Mouse (Mus musculus) 3134 (cell line): ENCODE measurements at regions not wholly inside any gene's neighbourhood (a gene's known extent, or its start where the extent isn't known, plus 50 kb on each side); places are given as distances from the start of the nearest gene placed in this dataset.

ENCODE experiments used
- DNase-seq: peaks from one replicate; pipeline ENCODE4 v3.0.0-alpha.2; 2011; ENCODE audit warnings: low spot score; ENCODE audit not compliant: insufficient read length; ENCODE audit errors: extremely low read depth

DNA sequence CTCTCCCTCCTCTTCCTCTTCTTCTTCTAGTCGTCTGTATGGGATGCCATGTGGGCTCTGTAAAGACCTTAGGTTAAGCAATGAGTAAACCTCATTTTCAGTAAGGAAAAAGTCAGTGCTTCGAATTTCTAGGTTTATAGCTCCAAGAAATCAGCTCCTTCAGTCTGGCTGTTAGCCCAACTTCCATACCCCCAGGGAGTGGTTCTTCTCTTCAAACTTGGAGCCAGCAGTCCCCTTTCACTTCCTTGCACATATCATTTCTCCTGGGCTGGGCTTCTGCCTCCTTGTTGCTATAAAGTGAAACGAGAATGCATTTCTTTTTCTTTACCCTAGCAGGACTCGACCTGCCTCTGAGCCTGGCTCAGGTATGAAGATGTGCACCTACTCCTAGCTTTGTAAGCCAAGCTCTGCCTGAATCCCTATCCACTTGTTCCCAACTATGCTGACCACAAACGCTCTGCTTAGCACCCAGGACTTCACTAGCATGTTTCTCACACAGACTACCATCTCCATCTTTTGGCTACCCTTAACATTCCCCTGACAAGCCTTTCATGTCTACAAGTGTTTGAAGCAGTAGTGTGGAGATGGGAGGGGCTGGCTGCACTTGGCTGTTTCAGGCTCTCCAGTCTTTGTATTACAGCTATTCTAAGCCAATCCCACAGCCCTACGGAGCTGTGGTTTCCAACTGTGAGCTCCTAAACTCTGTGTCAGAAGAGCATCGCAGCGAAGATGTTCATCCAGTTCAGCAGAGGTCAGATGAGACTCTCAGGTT is 243.8 kb upstream of the Tprg start:
- DNase-seq: peak; percentile 56

DNA sequence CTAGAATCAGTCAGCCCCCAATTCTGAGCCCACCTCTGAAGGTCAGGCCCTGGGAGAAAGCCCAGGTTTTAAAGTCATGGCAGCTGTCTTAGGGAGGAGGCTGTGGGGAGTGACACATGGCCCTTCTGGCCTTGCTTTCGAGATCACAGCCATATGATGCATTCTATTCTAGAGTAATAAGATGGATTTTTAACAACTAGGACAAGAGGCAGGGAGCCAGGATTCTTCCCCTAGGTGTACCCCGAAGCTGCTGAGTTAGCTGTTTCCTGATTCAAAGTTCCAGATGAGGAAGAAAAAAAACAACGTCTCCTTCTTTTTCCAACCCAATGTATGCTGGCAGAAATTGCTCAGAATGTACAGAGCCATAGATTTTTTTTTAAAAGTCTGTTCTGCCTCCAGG is 242.0 kb upstream of the Tprg start:
- DNase-seq: no peak

DNA sequence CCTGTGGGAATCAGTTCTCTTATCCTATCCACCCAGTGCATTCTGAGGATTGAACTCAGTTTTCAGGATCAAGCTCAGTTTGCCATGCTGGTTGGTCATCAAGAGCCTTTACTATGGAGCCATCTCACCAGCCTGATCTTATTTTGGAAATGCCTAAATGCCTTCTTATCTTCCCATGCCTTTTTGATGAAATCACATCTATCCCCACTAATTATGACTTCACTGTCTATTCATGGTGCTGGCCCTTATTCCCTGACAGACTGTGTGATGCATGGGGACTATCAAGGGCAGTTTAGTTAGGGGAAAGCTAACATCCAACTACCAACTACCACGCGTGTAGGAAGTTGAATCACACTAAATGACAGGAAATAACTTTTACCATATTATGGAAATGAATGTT is 238.9 kb upstream of the Tprg start:
- DNase-seq: no peak

DNA sequence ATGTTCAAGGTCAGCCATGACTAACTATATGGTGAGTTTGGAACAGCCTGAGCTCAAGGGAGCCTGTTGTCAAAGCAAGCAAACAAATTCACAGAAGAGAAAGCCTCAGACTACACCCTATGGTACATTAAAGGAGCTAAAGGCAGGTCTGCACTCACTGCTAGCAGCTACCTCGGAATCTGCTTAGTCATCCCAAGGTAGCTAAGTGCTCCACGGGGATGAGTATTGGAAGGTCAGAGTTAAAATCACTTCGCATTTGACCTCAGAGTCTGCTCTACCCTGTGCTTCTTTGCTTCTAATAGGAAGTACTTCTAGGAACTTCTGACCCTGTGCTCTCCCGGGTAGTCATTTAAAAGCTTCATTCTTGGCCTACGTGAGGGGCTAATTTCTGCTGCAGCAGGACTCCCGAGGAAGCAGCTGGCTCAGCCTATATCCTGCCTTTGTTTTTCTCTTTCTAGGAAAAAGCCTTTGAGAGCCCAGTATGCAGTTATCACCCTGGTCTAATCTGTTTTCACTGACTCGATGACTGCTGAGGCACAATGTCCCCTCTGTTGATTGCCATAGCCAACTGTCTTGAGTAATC is 236.6 kb upstream of the Tprg start:
- no peak for DNase-seq

DNA sequence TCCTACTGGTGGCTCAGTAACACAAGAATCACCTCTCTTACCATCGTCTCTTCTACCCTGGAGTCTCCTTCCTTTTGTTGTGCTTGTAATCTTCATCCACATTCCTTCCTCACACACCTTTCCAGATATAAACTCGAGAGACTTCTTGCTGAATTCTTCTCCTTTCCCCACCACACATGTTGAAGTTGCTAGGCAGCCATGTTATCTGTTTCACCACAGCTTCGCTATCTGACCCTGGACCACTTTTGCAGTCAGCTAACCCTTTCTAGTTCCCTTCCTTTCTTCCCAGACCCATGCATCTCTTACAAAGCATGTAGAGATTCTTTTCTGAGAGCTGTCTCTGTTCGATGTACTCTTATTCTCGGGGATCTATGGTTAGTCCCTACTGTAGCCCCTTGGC is 235.6 kb upstream of the Tprg start:
- no peak for DNase-seq

DNA sequence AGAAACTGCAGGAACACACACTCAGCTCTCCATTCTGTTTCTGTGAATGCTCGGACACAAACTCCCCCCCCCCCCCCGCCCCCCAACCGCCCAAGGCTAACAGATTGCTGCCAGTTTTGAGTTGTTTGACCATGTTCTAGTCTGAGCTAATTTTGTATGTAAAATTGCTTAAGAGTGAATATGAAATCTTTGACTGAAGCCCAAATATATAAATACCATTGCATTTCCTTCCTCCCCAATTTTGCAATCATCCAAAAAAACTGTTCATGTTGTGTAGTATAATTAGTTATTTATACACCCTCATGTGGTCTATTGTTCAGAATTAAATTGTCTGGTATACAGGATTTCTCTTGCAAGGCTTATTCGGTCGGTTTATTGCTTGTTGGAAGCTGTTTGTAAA is 234.2 kb upstream of the Tprg start:
- DNase-seq: no peak

DNA sequence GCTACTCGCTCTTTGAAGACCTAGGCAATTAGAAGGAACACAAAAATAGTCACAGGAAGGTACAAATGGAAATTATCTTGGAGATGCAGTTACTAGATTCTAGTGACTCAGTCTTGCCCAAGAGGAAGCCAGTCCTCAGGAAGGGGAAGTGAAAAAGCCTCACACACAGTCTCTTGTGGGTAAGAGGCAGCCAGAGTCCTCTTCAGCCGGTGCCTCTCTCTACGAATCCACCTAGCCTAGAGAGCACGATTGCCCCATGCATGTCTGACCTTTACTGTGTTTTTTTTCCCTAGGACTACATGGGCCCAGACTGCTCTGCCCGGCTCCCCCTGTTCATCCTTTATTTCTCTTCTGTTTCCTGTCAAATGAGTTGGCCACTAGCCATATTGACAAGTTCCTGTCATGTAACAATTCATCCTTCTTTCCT is 233.7 kb upstream of the Tprg start:
- DNase-seq: no peak

DNA sequence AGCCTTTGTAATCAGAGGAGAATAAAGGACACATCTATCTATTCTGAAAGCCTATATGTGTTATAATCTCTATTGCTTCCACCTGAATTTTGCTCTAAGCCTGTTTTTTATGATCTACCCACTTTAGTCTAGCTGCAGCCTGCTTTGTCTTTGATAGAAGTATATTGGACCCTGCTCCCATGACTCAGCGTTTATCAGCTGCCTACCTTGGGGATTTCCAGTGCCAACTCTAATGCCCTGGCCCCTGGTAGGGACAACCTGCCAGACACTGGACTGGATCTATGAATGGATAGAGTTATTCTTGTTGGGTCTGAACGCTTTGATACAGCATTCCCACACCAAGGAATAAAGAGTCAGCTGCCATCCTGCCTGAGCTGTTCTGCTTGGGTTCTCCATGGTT is 232.3 kb upstream of the Tprg start:
- DNase-seq: no peak

DNA sequence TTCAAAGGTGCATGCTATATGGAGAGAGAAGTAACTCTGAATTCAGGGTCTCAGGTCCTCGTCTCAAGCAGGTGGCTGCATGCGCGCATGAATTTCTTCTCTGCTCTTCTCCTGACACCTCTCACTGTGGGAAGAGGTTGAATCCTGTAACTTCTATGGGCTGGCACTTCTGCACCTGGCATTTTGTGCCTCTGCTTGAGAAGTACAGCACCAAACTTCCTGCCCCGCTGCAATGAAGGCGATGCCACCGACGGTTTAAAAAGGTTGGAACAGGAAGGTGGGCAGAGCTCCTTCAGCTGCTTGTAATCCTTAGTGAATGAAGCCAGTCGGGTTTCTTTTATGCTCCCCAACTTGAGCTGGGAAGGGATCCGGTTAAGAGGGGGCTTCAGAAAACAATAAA is 231.2 kb upstream of the Tprg start:
- DNase-seq: no peak

DNA sequence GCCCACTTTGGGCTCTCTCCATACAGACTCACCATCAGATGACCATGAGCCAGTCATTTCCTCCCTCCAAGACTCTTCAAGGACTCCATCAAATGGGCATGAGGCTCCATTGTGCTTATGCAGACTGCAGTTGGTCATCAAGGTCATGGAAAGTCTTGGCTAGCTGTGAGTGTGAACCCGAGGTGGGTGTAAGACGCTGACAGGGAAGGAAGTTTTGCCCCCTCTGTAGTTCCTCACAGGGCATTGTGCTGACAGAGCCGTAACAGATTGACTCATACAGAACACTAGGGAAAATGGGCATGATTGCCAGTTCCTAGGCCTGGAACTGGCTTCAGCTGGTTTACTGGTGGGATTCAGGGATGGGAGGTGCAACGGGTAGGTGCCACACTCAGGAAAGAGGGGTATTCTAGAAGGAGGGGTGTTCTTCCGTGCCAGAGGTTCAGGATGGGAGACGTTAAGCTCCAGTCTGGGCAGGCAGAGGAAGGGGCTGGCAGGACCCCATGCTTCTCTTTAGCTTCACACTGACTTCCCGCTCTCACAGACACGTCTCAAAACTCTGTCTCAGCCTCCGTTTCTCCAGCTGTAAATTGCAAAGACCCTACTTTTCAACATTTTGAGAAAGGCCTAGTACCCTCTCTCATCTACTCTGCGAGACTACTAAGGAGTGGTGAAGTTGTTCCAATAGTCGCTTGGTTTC is 228.4 kb upstream of the Tprg start:
- DNase-seq: peak; percentile 24

DNA sequence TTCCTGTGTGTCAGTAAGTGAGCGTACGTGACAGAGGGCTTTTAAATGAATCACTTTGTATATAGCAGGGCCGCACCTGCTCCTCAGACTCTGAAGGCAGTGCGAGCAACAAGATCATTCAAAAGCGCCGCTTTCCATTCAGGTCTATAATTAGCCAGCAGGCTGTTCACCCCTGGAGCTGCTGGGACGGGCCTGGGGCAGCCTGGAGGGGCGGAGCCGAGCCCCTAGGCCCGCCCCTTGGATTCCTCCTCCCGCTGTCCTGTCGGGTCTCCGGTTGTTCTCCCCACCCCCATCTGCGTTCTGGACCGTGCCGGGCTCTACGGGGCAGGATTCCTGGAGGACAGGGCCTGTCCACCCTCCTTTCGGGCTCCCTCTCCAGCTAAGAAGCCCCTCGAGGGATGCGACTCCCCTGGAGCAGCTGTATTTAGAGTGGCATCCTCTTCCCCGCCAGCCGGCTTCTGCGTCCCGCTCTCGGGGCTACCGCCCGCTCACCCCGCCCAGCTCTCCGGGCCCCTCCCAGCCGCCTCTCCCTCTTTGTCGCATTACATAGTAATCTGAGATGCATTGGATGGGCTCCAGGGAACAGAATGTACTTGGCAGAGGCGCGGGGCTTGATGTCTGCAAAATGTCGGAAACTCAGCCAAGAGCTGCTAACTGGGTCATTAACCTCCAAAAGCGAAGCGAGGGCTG is 227.7 kb upstream of the Tprg start:
- peak; percentile 99 for DNase-seq

DNA sequence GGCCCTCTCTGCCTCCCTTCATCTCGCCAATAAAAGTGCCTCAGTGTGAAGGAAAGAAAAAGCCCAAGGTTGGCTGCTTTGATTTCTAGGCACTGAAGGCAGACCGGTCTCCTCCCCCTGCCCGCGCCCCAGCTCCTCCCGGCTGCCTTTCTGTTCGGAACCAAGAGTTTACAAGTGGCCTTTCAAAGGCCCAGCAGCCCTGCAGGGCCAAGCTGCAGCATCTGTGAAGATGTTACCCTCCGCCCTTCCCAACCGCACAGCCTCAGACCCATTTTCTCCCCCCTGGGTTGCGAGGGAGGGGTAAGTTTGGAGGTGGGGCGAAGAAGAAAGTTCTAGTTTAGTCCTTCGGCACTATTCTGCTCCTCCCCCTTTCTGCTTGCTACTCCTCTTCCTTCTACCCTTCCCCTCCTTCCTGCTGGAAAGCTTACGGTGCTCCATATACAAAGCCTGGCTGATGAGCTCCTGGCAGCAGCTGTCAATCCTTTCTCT is 227.1 kb upstream of the Tprg start:
- DNase-seq: peak; percentile 92

DNA sequence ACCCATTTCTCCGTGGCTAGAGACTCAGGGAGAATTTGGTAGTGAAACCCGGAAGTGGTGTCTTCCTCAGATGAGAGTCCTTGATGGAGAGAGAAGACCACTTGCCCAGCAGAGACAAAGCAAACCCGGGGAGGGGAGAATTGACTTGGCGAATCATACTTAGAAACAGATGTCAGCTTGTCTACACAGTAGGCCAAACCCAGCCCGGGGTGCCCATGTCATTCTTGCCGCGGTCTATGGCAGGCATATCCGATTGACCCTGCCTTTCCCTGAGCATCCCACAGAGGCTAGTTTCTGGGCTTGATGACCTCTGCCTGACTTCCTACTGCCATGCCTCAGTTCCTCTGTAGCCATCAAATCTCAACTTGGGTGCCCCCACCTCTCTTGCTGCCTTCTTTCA is 226.4 kb upstream of the Tprg start:
- no peak for DNase-seq

DNA sequence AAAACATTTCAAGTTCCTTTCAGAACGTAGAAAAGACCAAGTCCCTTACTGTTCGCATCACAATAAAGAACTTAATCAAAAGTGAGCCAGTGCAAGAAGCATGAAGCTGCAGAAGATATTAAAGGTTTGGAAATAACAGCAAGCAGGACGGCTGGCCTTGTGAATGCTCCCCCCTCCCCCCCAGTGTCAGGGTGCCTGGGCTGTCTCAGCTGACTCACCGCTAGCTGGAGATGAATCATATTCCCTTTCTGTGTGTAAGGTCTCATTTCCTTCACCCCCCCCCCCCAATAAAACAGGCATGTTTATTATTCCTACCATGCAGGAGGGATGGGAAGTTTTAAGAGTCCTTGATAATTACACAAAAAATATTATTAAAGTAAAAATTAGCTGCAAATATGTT is 225.0 kb upstream of the Tprg start:
- peak; percentile 80 for DNase-seq

DNA sequence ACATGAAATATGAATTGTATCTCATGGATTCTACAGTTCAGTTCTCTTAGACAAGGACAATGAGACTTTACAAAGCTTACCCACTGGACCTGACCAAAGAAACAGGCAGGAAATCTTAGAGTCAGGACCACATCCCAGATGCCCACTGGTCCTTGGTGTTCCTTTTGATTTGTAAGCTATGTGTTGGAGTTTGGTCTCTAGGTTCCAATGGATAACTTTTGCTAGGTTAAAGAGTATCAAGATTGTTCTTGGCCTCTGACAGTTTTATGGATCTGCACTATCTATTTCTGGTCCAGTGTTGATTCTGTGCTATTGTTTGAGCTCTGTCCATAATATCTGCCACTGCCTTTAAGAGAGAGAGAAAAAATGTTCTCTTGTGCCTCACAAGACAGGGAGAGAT is 222.6 kb upstream of the Tprg start:
- no peak for DNase-seq

DNA sequence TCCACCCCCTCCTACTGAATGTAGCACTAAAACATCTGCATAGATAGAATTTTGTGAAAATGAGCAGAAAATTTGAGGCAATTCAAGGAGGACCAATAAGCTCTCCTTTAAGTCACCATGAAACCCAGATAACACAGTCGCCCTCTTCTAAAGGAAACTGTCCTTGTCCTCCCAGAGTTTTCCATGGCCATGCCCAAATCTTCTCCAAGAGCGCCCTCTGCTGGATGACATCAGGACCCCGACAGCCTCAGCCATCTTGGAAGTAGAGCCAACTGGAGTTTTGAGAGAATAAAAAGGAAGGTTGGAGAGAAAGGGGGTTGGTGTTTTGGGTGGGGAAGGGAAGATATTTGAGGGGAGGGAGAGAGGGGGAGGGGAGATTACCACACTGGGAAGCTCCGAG is 222.1 kb upstream of the Tprg start:
- peak; percentile 55 for DNase-seq

DNA sequence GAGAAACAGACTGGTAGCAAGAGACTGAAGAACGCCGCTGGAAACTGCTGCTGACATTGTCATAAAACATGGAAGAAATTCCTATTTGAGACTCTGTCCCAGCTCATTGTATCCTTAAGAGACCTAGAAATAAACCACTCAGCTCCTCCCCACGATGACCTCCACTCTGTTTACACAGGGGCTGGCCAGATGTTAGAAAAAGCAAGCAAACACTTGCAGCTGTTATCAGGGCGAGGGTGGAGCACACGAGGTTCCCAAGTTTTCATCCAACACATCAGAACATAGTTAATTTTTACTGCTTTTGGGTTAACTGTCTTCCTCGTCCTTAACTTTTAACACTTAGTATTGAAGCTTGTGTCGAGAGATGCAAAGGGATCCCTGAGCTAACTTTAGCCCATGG is 219.8 kb upstream of the Tprg start:
- no peak for DNase-seq

DNA sequence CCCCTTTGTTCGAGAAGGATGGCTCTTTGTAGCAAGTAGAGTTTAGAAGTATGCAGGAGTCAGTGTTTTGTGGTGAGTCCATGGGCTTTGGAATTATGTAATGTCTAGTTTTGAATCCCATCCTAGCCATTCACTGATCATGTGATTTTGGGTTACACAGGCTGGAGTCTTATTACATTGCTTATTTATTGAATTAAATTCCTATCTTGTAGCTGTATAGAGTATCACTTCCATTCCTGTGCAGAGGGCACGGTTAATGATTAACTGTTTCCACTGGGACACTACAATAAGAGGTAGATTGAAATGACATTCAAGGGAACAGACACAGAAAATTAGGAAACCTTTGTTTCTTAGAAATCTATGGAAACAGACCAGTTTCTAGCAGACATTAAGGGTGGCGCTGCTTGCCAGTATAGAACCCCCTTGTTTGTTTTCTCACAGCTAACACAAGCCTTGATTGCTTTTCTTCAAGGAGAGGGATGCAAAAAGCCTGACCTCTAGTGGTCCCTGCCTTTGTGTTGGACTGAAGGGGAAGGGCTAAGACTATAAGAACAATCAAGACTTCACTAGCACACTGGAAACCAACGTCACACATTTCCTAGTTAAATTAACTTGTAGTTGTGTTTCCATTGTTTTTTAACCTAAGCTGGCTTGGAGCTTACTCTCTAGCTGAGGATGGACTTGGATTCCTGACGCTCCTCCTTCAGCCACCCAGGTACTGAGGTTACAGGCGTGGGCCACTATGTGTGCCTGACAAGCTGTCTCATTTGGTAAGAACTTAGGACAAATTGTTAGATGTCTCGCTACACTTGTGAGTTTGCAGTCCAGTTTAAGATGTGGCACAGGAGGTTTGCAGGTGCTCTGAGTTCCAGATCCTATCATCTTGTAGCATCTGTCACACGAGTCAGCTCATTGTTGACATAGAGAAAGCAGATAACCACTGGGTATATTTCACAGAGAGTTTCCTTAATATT is 219.1 kb upstream of the Tprg start:
- DNase-seq: peak; percentile 10

DNA sequence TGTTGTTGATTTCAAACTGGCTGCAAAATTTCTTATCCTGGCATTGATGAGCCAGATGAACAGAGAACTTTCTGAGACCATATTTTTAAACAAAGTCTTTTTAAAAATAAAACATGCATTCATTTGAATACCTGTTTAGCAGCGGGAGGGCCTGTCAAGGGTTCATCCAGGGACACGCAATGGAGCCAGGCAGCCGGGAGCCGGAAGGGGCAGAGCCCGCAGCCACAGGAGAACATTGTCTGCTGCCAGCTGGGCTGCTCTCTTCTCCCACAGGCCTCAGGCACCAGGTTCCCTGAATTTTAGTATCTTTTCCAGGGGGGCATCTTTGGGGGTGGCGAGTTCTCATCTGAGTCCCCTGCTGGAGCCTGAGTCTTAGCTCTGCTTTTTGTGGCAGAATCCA is 205.8 kb upstream of the Tprg start:
- no peak for DNase-seq

DNA sequence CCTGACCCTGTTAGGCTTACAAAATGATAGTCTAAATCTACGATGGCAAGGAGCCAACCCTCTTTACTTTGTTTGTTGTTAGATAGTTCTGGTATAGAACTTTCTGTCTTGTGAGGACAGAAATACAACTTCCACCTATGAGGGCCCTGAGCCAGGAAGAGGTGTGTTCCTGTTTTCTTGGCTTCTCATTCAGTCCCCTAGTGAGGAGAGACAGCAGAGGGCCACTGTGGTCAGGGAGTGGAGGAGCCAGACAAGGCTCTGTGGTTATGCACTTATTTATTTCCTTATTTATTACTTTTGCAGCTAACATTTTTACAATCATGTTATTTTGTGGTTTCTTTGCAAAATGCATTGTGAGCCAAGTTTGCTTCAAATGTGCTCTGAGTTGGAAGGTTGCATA is 202.9 kb upstream of the Tprg start:
- DNase-seq: no peak
